Mouse (Mus musculus): ENCODE measurements at regions not wholly inside any gene's neighbourhood (a gene's known extent, or its start where the extent isn't known, plus 50 kb on each side); places are given as distances from the start of the nearest gene placed in this dataset.

DNA sequence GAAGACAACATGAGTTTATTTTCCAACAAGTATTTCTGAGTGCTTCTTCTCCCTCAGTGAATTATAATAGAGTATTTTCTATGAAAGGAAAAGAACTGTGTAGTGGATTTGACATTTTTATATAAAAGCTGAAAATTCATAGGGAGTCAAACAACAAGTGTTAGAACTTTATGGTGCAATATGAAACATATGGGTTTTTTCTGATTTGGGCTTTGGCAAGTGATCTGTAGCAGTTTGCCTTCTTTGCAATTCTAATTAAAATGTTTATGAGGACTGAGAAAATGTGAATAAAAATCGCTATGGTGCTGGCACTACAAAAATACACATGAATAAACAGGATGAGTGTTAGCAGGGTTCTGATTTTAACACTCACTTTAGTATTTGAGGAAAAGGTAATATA, 341.0 kb downstream of the Gabrg1 start:
- DNase-seq: no peak

- no peak for DNase-seq
These were observed 366.3 kb downstream of the Gabrg1 start for GRCm38 (mm10) chr5:70476076-70476475.

GRCm38 (mm10) chr5:70434636-70435035, 407.8 kb downstream of the Gabrg1 start:
- DNase-seq: no peak

DNA sequence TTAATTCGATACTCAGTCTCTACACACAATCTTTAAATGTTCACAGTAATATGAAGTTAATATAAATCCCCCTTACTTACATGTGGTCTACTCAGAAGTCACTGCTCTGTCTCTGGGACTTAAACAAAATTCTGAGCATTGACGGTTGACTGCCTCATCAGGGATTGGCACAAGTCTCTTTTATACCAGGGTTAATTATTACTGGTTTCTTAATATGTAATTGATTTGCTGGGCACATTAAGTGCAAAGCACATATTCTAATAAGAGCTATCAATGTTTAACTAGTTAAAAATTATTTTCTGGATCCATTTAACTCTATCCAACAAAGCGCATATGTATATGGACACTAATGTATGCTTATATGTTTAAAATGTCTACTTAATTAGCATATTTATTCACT, 441.9 kb downstream of the Gabrg1 start:
- DNase-seq: no peak

GRCm38 (mm10) chr5:70389926-70390325, 452.5 kb downstream of the Gabrg1 start:
- peak; percentile 33 to 47 for DNase-seq

- no peak for DNase-seq
These were observed 455.1 kb downstream of the Gabrg1 start for GRCm38 (mm10) chr5:70387318-70387717.
